Mouse (Mus musculus) spleen, postnatal 14 days (tissue): Measurements from ENCODE around the gene Zfp423.

Source experiments
- DNase-seq, 2 experiments: peaks; one replicate each; pipeline ENCODE4 v3.0.0; 2021 to 2022; ENCODE audit warnings: low spot score in 2 of 2

Gene Zfp423

DNA sequence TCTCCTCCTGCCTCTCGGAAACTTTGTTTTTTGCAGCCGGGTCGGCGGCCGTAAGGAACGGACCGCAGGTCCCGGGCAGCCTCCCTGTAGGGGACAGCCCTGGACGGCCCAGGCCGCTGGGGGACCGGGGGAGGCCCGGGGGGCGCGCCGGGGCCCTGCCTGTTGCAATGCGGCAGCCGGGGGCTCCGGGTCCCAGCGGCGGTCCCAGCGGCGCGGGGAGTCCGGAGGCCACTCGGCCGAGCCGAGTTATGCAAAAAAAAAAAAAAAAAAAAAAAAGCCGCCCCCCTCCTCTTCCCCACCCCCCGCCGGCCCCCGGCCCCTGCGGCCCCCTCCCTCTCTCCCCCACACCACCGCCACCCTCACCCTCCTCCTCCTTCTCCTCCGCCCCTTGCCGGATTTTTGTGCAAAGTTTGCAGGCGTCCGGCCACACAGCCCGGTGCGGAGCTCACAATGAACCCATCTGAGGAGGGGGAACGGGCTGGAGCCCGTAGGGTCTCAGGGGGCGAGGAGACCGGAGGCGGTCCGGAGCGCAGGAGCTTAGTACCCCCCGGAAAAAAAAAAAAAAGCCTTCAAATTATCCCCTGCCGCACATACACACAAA is at the start of gene Zfp423:
Gene Zfp423 (minus strand): TSS at position 276 of the 601 bp plus-strand sequence.
- no peak for DNase-seq

DNA sequence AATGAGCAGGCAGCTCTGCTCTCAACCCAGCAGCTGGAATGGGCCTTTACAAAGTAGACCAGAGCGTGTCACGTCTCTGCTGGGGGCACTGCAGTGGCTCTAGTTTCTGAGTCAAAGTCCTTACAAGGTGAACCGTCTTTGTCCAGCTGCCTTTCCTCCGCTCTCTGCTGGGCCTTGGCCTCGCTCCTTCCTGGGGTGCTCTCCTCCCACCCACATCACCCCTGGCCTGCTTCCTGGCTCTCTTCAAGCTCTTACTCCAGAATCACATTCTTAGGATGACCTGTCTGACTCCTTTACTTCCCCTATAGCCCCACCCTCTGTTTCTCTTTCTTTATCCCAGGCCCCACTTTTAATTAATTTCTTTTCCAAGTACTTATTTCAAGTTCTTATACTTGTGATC is 47.4 kb upstream of the Zfp423 start:
- no peak for DNase-seq

DNA sequence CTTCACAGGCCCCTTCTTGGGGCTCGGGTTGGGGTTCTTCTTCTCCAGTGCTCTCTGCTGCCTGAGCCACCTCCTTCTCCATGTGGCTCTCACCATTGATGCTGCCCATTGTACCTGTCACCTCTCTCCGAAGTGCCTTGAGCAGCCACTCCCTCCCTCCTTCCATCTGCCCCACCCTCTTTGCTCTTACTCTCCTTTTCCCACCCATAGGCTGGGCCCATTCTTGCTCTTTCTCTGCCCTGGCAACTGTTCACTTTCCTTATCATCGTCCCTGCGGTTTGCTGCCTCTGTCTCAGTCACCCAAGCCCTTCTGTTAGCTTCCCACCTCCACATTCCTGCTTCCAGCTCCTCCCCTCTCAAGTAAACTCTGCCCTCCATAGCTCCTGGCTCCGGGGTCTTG is 25.4 kb upstream of the Zfp423 start:
- DNase-seq = no peak

DNA sequence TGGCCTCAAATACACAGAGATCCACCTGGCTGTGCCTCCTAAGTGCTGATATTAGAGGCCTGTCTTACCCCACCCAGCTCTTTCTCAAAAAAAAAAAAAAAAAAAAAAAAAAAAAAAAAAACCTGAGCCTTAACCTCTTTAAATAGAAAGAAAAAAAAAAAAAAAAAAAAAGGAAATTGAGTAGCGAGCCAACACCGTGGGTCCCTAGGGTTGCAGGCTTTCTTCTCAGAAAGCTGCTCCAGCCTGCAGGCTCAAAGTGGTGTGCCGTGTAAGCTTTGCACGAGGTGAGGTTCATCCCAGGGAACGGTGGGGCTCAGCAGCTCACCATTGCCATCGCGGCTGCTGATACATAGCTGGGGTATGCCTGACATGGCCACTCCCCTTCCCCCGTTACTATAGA is 24.6 kb upstream of the Zfp423 start:
- DNase-seq = no peak

- no peak for DNase-seq
These were observed 23.5 kb upstream of the Zfp423 start for GRCm38 (mm10) chr8:87982936-87983335.

DNA sequence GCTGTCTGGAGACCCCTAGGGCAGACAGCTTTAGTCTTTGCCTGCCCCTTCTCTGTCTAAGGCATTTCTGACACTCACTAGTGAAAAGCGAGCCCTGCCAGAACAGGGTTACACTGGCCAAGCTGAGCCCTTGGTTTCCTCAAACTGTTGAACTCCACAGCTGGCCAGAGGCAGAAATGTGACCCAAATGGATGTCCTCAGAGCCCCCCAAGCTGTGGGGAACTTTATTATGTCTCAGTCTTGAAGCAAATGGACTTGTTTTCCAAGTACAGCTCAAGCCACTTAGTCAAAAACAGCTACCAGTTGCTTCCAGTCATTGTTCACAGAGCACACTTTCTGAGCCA is 16.0 kb upstream of the Zfp423 start:
- no peak for DNase-seq

- DNase-seq = no peak
These were observed 15.5 kb upstream of the Zfp423 start for GRCm38 (mm10) chr8:87974759-87975465.

GRCm38 (mm10) chr8:87974122-87974758 is 14.8 kb upstream of the Zfp423 start:
- no peak for DNase-seq

DNA sequence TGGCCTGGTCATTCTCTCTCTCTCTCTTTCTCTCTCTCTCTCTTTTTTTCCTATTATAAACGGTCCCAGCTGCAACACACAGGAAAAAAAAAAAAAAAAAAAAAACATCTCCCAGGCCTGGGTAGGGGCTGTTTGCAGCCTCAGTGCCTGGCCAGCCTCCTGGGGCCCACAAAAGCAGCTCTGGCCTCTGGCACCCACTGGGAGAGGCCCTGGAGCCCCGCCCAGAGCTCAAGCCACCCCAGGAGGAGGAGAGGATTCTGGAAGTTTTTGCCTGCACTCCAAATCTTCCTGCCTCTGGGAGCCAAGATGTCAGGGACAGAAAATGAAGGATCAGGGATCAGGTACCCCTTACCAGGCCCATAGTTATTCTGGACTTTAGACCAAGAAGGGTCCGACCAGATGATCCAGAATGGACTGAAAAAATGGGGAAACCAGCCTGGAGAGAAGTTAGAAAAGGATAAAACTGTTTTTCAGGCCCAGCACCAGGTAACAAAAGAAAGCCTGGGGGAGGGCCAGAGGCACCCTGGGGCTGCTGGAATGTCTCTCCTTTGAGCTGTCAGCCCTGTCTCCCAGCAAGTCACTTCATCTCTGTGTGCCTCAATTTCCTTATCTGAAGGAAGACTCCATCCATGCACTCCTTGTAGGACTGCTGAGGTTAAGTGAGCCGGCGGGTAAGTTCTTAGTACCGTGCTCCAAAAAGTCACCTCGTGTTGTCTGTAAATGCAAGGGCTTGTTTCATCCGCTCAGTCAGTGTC is 8.6 kb upstream of the Zfp423 start:
- DNase-seq = no peak

- no peak for DNase-seq
These were observed 7.8 kb upstream of the Zfp423 start for GRCm38 (mm10) chr8:87967057-87967820.

GRCm38 (mm10) chr8:87962514-87963225 is 3.3 kb upstream of the Zfp423 start:
- DNase-seq = no peak

- no peak for DNase-seq
These were observed 2.5 kb upstream of the Zfp423 start for GRCm38 (mm10) chr8:87961680-87962513.

DNA sequence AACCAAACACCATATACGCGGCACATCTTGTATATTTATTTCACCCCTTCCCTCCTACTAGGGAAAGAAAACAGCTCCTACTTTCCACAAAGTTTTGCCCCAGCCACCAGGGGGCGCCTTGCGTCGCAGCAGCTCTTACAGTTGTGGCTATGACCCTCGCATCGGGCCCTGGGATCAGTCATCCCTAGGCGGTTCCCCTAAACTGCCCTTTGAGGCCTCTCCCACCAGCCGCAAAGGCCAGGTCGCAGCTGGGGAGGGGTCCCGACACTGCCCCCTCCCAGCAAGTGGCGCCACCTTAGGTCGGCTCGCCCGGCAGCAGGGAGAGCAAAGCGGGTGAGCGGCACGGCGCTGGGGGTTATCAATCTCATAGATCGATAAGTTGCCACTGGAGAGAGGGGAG is 1.7 kb upstream of the Zfp423 start:
- DNase-seq = no peak

GRCm38 (mm10) chr8:87960061-87960749 is 810 bp upstream of the Zfp423 start:
- DNase-seq = no peak

- DNase-seq = no peak
These were observed 710 bp downstream of the Zfp423 start for GRCm38 (mm10) chr8:87958451-87959319.

- no peak for DNase-seq
These were observed 1.4 kb downstream of the Zfp423 start for GRCm38 (mm10) chr8:87957871-87958450.

GRCm38 (mm10) chr8:87956001-87956400 is 3.4 kb downstream of the Zfp423 start:
- no peak for DNase-seq

DNA sequence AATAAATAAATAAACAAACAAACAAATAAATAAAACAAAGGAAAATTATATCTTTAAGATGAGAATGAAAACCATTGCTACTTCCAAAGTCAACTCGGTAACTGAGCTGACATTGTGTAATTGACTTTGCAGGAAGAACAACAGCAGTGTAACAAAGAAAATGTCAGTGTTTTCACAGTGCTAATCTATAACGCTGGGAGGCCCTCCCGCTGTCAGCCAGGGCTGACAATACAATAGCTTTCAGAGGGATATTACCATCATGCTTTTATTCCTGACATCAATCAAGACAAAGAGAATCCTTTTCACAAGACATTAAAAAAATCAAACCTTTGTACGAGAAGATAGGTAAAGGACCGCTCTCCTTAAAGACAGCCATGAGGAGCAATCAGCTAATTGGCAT is 5.9 kb downstream of the Zfp423 start:
- no peak for DNase-seq
